Mouse (Mus musculus): ENCODE measurements at regions not wholly inside any gene's neighbourhood (a gene's known extent, or its start where the extent isn't known, plus 50 kb on each side); places are given as distances from the start of the nearest gene placed in this dataset.

DNA sequence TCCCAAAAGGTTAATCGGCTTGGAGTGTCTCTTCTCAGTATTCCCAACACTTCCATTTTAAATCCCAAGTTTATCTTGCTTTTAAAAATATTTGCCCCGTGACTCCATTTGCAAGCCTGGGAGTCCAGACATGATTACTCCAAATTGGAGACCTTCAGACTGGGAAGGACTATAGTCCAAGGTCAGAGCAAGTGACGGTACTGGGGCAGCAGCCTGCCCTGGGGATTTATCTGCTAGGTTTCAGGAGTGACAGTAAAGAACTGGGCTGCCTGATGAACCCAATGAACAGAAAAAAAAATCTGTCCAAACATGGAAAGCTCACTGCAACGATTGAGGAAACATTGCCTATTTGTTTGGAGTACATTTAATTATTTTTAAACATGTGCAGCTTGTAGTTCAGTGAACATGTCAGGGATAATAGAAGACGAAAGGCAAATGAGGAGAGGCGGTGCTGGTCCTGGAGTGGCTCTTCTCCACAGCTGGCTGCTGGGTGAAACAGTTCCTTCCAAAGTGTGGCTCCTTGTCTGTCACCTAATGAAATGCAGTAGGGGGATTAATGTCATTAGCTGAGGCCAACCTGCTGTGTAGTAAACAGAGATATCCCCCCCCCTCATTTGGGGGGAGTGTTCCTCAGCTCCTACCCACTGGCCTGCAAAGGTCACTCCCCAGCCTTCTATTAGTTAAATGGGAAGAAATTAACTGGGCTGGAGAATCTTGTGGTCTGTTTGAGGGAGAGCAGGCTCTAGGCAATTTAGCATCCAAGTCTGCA, 514.5 kb upstream of the Mpdz start:
- ATAC-seq: no peak
- no peak overlapping the region for H3K27ac ChIP-seq (ENCODE audit: low read depth, low read length)
- H3K9ac ChIP-seq (ENCODE audit: low read depth, low read length): no peak overlapping the region
- no peaks in the 10 kb centered on the region for H3K4me1 ChIP-seq (replicated peaks; ENCODE audit: control insufficient read depth, insufficient read depth, low read length)
- no peak overlapping the region for H3K4me3 ChIP-seq (ENCODE audit: low read depth, low read length)
- no peaks in the 10 kb centered on the region for H3K27me3 ChIP-seq (replicated peaks; ENCODE audit: control insufficient read depth, insufficient read depth, low read length)
- WGBS: 47% methylated on average over 6 of the region's 6 CpGs
- TF ChIP-seq CTCF (IDR thresholded peaks at IDR 0.05; ENCODE audit: low read depth): no peak
- H3K4me2 ChIP-seq (replicated peaks; ENCODE audit: low read depth): no peak overlapping the region
- no peaks in the 10 kb centered on the region for H3K9me3 ChIP-seq (ENCODE audit: control insufficient read depth)
- H3K36me3 ChIP-seq (ENCODE audit: control insufficient read depth, insufficient read depth): no peaks in the 10 kb centered on the region

DNA sequence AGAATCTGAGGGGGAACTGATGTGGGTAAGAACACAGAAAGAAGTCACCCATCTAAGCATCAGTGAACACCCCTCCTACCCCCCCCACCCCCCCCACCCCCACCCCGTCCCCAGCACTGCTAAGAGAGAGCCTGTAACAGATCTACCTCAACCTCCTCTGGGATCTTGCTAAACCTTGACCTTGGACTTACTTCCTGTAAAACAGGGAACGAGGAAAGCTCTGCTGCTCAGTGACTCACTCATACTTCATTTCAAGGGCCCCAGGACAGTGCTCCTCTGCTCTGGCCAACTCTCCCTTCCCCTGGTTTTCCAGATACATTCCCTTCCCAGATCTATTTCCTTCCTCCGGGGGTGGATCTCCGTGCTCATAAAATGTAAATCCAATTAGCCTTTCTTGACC, 510.4 kb upstream of the Mpdz start:
- Histone ChIP-seq H3K4me2 (replicated peaks; ENCODE audit: low read depth) (no peak overlapping the region), H3K9me3 (ENCODE audit: control insufficient read depth) (no peaks in the 10 kb centered on the region), H3K4me1 (replicated peaks; ENCODE audit: control insufficient read depth, insufficient read depth, low read length) (no peaks in the 10 kb centered on the region), H3K36me3 (ENCODE audit: control insufficient read depth, insufficient read depth) (no peaks in the 10 kb centered on the region), H3K27ac (ENCODE audit: low read depth, low read length) (no peak overlapping the region), H3K27me3 (replicated peaks; ENCODE audit: control insufficient read depth, insufficient read depth, low read length) (no peaks in the 10 kb centered on the region), H3K4me3 (ENCODE audit: low read depth, low read length) (no peak overlapping the region), H3K9ac (ENCODE audit: low read depth, low read length) (no peak overlapping the region)
- TF ChIP-seq CTCF (IDR thresholded peaks at IDR 0.05; ENCODE audit: low read depth): no peak
- WGBS: 30% methylated on average over 4 of the region's 4 CpGs
- ATAC-seq: no peak

DNA sequence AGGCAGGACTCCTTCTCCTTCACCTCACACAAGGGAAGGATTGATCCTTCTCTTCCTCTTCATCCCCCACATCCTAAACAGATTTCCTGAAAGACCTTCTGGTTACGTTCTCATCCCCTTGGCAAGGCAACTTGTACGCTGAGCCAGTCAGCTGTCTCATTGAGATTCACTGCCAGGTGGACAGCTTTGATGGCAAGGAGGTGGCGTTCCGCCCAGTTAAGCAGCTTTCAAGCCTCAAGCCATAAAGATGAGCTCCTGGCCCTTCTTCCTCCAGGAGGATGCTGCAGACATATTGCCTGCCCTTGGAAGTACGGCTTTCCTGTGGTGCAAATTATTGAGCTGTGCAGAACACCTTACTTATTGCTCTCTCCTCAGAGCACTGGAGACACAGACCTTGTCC, 494.8 kb upstream of the Mpdz start:
- no peak overlapping the region for H3K4me3 ChIP-seq (ENCODE audit: low read depth, low read length)
- WGBS: 76% methylated on average over 5 of the region's 5 CpGs
- no peaks in the 10 kb centered on the region for H3K36me3 ChIP-seq (ENCODE audit: control insufficient read depth, insufficient read depth)
- H3K4me1 ChIP-seq (replicated peaks; ENCODE audit: control insufficient read depth, insufficient read depth, low read length): no peaks in the 10 kb centered on the region
- H3K9me3 ChIP-seq (ENCODE audit: control insufficient read depth): no peaks in the 10 kb centered on the region
- H3K27me3 ChIP-seq (replicated peaks; ENCODE audit: control insufficient read depth, insufficient read depth, low read length): no peaks in the 10 kb centered on the region
- no peak for TF ChIP-seq CTCF (IDR thresholded peaks at IDR 0.05; ENCODE audit: low read depth)
- no peak for ATAC-seq
- no peak overlapping the region for H3K9ac ChIP-seq (ENCODE audit: low read depth, low read length)
- H3K4me2 ChIP-seq (replicated peaks; ENCODE audit: low read depth): no peak overlapping the region
- H3K27ac ChIP-seq (ENCODE audit: low read depth, low read length): no peak overlapping the region

DNA sequence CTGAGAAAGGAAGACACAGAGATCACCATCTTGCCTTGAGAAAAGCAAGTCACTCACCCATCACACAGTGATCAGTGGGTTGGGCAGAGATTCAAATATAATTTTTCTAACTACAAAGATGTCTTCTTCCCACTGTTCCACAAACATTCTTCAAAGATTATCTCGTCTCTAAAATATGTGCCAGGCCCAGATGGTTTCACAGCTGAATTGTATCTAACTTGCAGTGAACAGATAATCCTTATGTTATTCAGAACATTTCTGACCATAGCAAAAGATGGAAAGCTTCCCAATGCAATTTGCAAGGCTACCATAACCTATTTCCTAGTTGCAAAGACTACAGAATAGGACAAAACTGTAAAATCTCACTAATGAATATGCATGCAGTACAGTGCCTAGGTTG, 488.3 kb upstream of the Mpdz start:
- no peak for ATAC-seq
- TF ChIP-seq CTCF (IDR thresholded peaks at IDR 0.05; ENCODE audit: low read depth): no peak
- 47% methylated on average over 1 of the region's 1 CpGs for WGBS
- H3K9me3 ChIP-seq (ENCODE audit: control insufficient read depth): no peaks in the 10 kb centered on the region
- no peak overlapping the region for H3K9ac ChIP-seq (ENCODE audit: low read depth, low read length)
- no peak overlapping the region for H3K4me3 ChIP-seq (ENCODE audit: low read depth, low read length)
- H3K4me1 ChIP-seq (replicated peaks; ENCODE audit: control insufficient read depth, insufficient read depth, low read length): no peaks in the 10 kb centered on the region
- H3K4me2 ChIP-seq (replicated peaks; ENCODE audit: low read depth): no peak overlapping the region
- H3K36me3 ChIP-seq (ENCODE audit: control insufficient read depth, insufficient read depth): no peaks in the 10 kb centered on the region
- H3K27ac ChIP-seq (ENCODE audit: low read depth, low read length): no peak overlapping the region
- no peaks in the 10 kb centered on the region for H3K27me3 ChIP-seq (replicated peaks; ENCODE audit: control insufficient read depth, insufficient read depth, low read length)

DNA sequence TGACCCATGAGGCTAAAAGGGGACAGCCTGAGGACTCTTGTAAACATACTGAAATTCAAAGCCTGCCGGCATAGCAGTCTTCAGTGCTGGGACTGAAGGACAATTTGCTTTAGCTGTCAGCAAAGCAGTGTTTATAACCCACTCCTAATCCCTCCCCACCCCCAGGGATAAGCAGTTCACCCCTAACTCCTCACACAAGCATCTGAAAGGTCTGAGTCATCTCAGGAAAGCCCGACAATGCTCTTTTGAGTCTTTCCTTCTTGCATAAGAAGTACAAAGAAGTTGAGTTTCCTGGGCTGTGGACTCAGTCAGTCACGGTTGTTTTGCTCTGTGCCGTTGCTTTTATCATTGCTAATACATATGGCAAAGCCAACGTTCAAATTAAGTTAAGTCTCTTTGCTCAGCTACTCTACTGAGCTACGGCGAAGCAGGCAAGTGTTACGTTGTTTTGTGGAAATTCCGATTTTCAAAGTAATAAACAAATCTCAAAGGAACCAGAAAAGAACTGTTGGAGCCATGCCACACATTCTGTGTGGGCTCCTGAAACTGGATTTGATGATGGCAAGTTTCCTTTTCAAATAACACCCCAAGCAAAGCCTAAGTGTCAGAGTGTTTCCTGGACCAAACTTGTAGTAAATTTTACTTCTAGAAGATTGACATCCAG, 486.1 kb upstream of the Mpdz start:
- no peak for ATAC-seq
- H3K36me3 ChIP-seq (ENCODE audit: control insufficient read depth, insufficient read depth): no peaks in the 10 kb centered on the region
- H3K4me3 ChIP-seq (ENCODE audit: low read depth, low read length): no peak overlapping the region
- H3K4me2 ChIP-seq (replicated peaks; ENCODE audit: low read depth): no peak overlapping the region
- TF ChIP-seq CTCF (IDR thresholded peaks at IDR 0.05; ENCODE audit: low read depth): no peak
- no peaks in the 10 kb centered on the region for H3K27me3 ChIP-seq (replicated peaks; ENCODE audit: control insufficient read depth, insufficient read depth, low read length)
- no peak overlapping the region for H3K9ac ChIP-seq (ENCODE audit: low read depth, low read length)
- no peaks in the 10 kb centered on the region for H3K4me1 ChIP-seq (replicated peaks; ENCODE audit: control insufficient read depth, insufficient read depth, low read length)
- 38% methylated on average over 9 of the region's 9 CpGs for WGBS
- no peaks in the 10 kb centered on the region for H3K9me3 ChIP-seq (ENCODE audit: control insufficient read depth)
- H3K27ac ChIP-seq (ENCODE audit: low read depth, low read length): no peak overlapping the region

DNA sequence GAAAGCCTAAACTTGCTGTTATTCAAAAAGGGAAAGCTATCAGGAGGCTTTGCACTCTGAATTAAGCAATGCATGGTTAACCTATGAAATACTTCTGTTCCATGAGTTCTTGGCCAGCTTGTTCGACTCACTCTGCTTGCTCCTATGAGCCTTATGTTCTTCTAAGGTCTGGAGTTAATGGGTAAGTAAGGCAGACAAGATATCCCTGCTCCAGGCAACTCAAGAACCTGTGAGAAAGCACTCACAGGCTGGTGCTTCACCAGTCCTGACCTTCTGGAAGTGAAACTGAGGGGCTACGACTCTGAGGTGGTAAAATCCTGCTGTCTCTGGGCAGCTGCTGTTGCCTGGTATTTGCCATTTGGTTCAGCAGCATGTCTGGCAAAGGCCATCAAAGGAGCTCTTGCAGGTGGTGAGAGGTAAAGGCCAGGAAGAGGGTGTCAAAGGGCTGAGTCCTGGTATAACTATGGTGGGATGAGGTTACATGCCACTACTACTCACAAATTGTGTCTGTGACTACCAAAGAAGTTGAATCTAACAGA, 484.6 kb upstream of the Mpdz start:
- H3K36me3 ChIP-seq (ENCODE audit: control insufficient read depth, insufficient read depth): no peaks in the 10 kb centered on the region
- 81% methylated on average over 2 of the region's 2 CpGs for WGBS
- no peak for ATAC-seq
- H3K9ac ChIP-seq (ENCODE audit: low read depth, low read length): no peak overlapping the region
- H3K27me3 ChIP-seq (replicated peaks; ENCODE audit: control insufficient read depth, insufficient read depth, low read length): no peaks in the 10 kb centered on the region
- no peaks in the 10 kb centered on the region for H3K9me3 ChIP-seq (ENCODE audit: control insufficient read depth)
- no peaks in the 10 kb centered on the region for H3K4me1 ChIP-seq (replicated peaks; ENCODE audit: control insufficient read depth, insufficient read depth, low read length)
- no peak overlapping the region for H3K27ac ChIP-seq (ENCODE audit: low read depth, low read length)
- H3K4me2 ChIP-seq (replicated peaks; ENCODE audit: low read depth): no peak overlapping the region
- H3K4me3 ChIP-seq (ENCODE audit: low read depth, low read length): no peak overlapping the region
- TF ChIP-seq CTCF (IDR thresholded peaks at IDR 0.05; ENCODE audit: low read depth): no peak
